Mouse (Mus musculus) hindbrain, embryonic 14.5 days (tissue): ENCODE data around the gene Bckdha. TPM values are rescaled to one million over a fixed set of nuclear protein-coding genes. Genes with fewer than 3 reads are reported as not detected.

Experiments used
- ATAC-seq: fragments of 200-750 bp; cut with Nextera tagmentation; 2 replicates; pipeline ENCODE4 v1.8.0; 2017; ENCODE audit warnings: moderate number of reproducible peaks, mild to moderate bottlenecking, moderate TSS enrichment, moderate library complexity; ENCODE audit not compliant: low FRiP score
- DNase-seq: peaks from one replicate; pipeline ENCODE4 v3.0.0-alpha.2; 2015; ENCODE audit warnings: low spot score
- H3K27ac ChIP-seq: fragments of 300-500 bp; sonication (generic); 2 replicates; pipeline ENCODE4 v1.5.1; 2014; ENCODE audit warnings: mild to moderate bottlenecking, moderate library complexity
- H3K27me3 ChIP-seq: fragments of 300-500 bp; sonication (generic); 2 replicates; pipeline ENCODE4 v1.6.1; 2014; ENCODE audit warnings: mild to moderate bottlenecking, low read length, mixed read lengths; ENCODE audit not compliant: control insufficient read depth, insufficient read depth
- H3K36me3 ChIP-seq: fragments of 300-500 bp; sonication (generic); replicated peaks from 2 replicates; pipeline ENCODE4 v1.6.1; 2014; ENCODE audit not compliant: control insufficient read depth, insufficient read depth
- H3K4me1 ChIP-seq: fragments of 300-500 bp; sonication (generic); replicated peaks from 2 replicates; pipeline ENCODE4 v1.6.1; 2014; ENCODE audit warnings: antibody characterized with exemption, low read length, mixed read lengths; ENCODE audit not compliant: control insufficient read depth, insufficient read depth
- H3K4me2 ChIP-seq: fragments of 300-500 bp; sonication (generic); replicated peaks from 2 replicates; pipeline ENCODE4 v1.6.1; 2014; ENCODE audit warnings: mild to moderate bottlenecking, moderate library complexity
- H3K4me3 ChIP-seq: fragments of 300-500 bp; sonication (generic); replicated peaks from 2 replicates; pipeline ENCODE4 v1.5.1; 2014; ENCODE audit warnings: mild to moderate bottlenecking, low read length
- H3K9ac ChIP-seq: fragments of 300-500 bp; sonication (generic); 2 replicates; pipeline ENCODE4 v1.6.1; 2014
- H3K9me3 ChIP-seq: fragments of 300-500 bp; sonication (generic); 2 replicates; pipeline ENCODE4 v1.6.1; 2016; ENCODE audit warnings: low read length; ENCODE audit not compliant: control insufficient read depth
- WGBS: fragments of 180-500 bp; shearing (Covaris S2); extraction: QIAGEN DNeasy Blood & Tissue Kit; methylation state at CpG from one replicate; pipeline ENCODE4 v1.1.7; 2014; 5-methylcytosine and 5-hydroxymethylcytosine counted together
- polyA plus RNA-seq: library from polyadenylated mRNA; unstranded; fragments of >200 nt; fragmentation: Nextera tagmentation; extraction: Ambion mirVana; gene quantifications from 2 replicates; pipeline ENCODE4 v1.2.1, GENCODE M21; 2014

Gene Bckdha
- polyA plus RNA-seq, 1 experiment from 2014 or later = 37.3 TPM

DNA sequence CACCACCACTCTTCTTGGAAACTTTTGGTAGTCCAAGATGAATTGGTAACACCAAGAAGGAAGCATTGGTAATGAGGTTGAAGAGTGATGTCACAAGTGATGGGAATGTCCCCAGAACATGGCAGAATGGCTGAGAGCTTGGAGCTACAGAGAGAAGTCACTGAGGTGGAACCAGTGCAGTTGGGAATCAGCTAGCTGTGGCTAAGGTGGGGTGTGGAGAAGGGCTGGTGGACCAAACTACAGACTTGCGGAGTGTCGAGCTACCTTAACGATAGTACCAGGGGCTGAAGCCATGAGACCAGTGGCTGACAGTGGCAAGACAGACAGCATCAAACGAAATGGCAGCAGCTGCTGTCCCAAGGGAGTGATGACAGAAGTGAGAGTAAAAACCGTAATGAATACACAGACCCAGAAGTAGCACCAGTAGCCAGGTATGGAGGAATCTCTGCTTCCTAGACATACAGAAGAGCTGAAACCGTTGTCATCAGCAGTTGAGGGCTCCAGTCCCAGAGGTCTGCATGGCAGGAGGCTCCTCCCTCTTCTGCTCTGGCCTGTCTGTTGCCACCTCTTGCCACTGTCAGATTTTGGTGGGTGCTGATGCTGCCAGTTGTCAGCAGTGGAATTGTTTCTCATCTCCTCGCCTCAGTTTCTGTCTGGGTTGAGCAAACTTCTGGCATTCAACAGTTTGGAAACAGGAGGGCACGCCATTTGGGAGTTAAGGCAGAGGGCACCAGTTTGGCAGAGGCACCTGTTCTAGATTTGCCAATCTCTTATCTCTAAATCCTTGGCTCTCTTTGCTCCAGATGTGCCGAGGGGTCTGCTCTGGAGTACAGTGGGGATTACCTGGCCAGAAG is 73.2 kb downstream of the Bckdha start:
- Histone ChIP-seq H3K4me1 (no peaks in the 10 kb centered on the region), H3K9ac (no peak overlapping the region), H3K36me3 (no peaks in the 10 kb centered on the region), H3K4me2 (no peak overlapping the region), H3K27me3 (no peaks in the 10 kb centered on the region), H3K27ac (no peak overlapping the region), H3K9me3 (no peaks in the 10 kb centered on the region), H3K4me3 (no peak overlapping the region)
- ATAC-seq (no peak), DNase-seq (no peak)
- 81% methylated on average over 9 of the region's 9 CpGs for WGBS

DNA sequence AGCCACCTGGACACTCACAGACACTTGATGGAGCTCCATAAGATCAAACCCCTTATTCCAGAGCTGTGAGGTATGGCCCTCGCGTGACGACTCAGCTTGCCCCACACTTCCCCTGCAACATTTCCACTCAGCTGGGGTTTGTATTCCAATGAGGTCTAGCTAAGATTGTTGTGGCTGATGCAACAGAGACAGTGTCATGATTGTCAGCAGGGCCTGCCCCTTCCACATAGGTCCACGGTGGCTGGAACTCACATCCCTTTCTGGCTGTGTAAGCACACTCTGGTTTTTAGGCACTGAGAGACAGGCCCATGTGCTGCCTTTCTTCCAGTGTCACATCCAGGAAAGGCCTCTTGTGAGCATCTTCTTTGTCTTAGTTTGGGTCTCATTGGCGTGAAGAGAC is 74.1 kb downstream of the Bckdha start:
- WGBS = 92% methylated on average over 5 of the region's 5 CpGs
- DNase-seq = no peak
- Histone ChIP-seq H3K4me3 (no peak overlapping the region), H3K27me3 (no peaks in the 10 kb centered on the region), H3K9me3 (no peaks in the 10 kb centered on the region), H3K27ac (no peak overlapping the region), H3K4me2 (no peak overlapping the region), H3K4me1 (no peaks in the 10 kb centered on the region), H3K36me3 (no peaks in the 10 kb centered on the region), H3K9ac (no peak overlapping the region)
- ATAC-seq = no peak

DNA sequence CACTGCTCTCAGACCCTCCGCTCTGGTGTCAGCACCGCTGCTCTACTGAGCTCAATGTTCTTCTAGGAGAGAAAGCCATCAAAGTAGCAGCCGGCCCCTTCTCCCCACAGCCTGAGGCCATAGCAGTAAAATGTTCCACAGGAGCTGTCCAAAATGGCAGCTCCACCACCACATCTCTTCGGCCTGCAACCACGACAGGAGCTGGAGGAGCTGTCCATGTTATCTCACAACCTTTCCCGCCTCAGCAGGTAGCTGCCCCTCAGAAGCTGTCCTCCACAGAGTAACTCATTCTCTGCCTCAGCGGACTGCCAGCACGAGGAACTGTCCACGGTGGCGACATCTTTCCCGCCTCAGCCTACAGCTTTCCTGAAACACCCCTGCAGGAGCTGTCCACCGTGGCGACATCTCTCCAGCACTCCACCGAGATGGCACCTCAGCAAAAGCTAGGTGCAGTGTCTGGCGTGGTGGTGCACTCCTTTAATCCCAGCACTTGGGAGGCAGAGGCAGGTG is 76.4 kb downstream of the Bckdha start:
- H3K9ac ChIP-seq = no peak overlapping the region

More for the DNA sequence above, 76.4 kb downstream of the Bckdha start:
- H3K4me3 ChIP-seq = no peak overlapping the region
- no peak overlapping the region for H3K27ac ChIP-seq
- no peak for ATAC-seq
- no peak overlapping the region for H3K4me2 ChIP-seq
- 89% methylated on average over 15 of the region's 15 CpGs for WGBS
- no peaks in the 10 kb centered on the region for H3K4me1 ChIP-seq
- DNase-seq = no peak
- no peaks in the 10 kb centered on the region for H3K36me3 ChIP-seq
- H3K9me3 ChIP-seq = no peaks in the 10 kb centered on the region
- no peaks in the 10 kb centered on the region for H3K27me3 ChIP-seq

Other genes with a start within 250 kb of the Bckdha start
- gene Cxcl17, start 246.1 kb downstream of the Bckdha start, polyA plus RNA-seq = 0.67 and 0.80 TPM in 2 replicates
- 0.91 and 1.4 TPM in 2 replicates for gene Ceacam1, start 181.4 kb downstream of the Bckdha start, polyA plus RNA-seq
- gene Ceacam2, start 119.1 kb downstream of the Bckdha start, polyA plus RNA-seq = 0.21 TPM in 1 of 2 replicates, not detected in the other
- gene Erich4, start 43.1 kb downstream of the Bckdha start, polyA plus RNA-seq = not detected in 2 replicates
- 43.3 and 43.8 TPM in 2 replicates for gene Dmac2, start 39.6 kb downstream of the Bckdha start, polyA plus RNA-seq
- 0.27 and 0.43 TPM in 2 replicates for gene B3gnt8, start 32.3 kb downstream of the Bckdha start, polyA plus RNA-seq
- gene Exosc5, start 183 bp upstream of the Bckdha start, polyA plus RNA-seq = 31.5 and 39.7 TPM in 2 replicates
- gene Tmem91, start 16.2 kb upstream of the Bckdha start, polyA plus RNA-seq = 54.1 and 64.8 TPM in 2 replicates
- gene B9d2, start 21.8 kb upstream of the Bckdha start, polyA plus RNA-seq = 41.8 and 42.7 TPM in 2 replicates
- gene Tgfb1, start 28.0 kb upstream of the Bckdha start, polyA plus RNA-seq = 0.82 and 1.1 TPM in 2 replicates
- 41.9 and 43.5 TPM in 2 replicates for gene Ccdc97, start 60.1 kb upstream of the Bckdha start, polyA plus RNA-seq
- 54.7 and 55.2 TPM in 2 replicates for gene Hnrnpul1, start 95.8 kb upstream of the Bckdha start, polyA plus RNA-seq
- gene Axl, start 129.7 kb upstream of the Bckdha start, polyA plus RNA-seq = 16.8 and 20.6 TPM in 2 replicates
- gene Cyp2s1, start 157.9 kb upstream of the Bckdha start, polyA plus RNA-seq = 1.6 and 2.2 TPM in 2 replicates
- not detected in 2 replicates for gene Cyp2b10, start 238.6 kb upstream of the Bckdha start, polyA plus RNA-seq